Mouse (Mus musculus): ENCODE measurements around the gene Abcb11. TPM values are rescaled to one million over a fixed set of nuclear protein-coding genes. Genes with fewer than 3 reads are reported as not detected.
"Not testable (repeated sequence)": the region's sequence is repeated elsewhere in the genome, so short reads cannot be mapped to it uniquely, and the experiment has no call there.

Gene Abcb11
- total RNA-seq (2015; ENCODE audit: low replicate concordance) = not detected in 2 replicates
- total RNA-seq (2017; ENCODE audit: low replicate concordance) = not detected in 2 replicates

DNA sequence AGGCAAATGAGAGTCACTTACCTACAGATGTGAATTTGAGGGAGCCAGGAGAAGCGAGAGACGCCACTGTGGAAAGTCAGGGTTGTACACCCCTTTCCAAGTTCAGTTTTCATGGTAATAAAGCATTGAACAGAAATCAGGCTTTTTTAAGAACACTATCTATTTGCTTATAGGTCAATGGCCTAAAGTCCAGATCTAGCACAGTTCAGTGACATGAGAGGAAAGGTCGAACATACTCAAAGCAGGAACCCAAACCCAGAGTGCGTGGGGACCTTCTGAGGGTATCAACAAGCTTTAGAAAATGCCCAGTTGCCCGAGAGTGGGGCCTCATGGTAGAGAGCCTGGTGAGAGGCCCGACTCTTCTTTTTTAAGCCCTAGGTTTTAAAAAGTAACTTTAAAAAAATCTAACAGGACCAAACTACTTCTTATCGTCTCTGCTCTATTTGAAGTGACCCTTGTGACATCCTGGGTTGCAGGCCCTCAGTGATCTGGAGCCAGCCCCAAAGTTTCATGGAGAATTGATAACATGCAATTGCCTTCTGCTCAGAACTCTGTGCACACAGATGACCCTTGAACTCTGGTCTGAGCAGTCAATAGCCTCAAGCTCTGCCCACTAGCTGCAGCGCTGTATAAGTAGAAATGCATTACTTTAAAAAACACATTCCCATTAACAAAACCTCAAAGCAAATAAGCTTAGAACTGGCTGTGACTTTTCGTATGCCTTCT lies at the start of gene Abcb11:
Gene Abcb11 (minus strand): TSS at position 121 of the 726 bp plus-strand sequence.
- ATAC-seq (replicated peaks; ENCODE audit: low FRiP score, poor library complexity, severe bottlenecking) = no peak

DNA sequence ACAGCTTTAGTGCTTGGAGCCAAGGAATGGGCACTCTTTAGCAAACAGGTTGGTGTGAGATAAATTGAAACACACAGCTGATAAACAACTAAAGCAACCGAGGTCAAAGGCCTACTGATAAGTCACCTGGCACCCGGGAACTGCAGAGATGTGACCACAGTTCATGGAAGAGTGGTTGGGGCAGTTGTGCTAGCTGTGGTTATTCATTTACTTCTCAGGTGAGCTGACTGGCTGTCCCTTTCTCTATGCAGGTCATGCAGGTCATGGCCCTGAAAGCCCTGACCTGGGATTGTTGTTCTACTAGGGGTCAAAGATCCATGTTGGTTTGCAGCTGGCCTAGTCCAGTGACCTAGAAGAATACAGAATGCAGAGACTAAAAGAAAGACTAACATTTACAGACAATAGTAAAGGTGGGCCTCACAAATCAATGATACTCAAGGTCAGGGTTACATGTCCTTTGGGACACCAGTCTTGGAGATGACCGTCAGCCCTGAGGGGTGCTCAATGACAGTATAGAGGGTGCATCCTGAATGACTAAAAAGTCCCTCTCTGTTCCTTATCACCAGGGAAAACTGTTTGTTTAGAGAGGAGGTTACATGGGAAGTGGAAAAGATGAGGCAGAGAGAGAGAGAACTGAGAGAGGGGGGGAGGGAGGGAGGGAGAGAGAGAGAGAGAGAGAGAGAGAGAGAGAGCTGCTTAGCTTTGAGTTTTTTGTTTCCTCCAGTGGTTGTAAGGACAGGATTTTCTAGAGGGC lies 43.9 kb upstream of the Abcb11 start:
- no peak for ATAC-seq (replicated peaks; ENCODE audit: low FRiP score, poor library complexity, severe bottlenecking)

DNA sequence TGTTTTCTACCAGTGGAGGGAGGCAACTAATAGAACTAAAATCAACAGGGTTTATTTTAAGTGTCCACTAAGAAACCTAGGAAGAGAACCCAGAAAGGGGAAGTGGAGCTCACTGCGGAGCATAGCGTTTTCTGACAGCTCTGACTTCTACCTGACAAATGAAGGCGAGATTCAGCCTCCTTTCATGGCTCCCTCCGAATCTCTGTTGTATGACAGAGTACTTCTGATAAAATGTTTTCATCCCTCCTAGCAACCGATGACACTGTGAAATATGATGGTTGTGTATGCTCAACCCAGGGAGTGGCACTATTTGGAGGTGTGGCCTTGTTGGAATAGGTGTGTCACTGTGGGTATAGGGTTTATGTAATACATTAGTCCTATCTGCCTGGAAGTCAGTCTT lies 40.4 kb upstream of the Abcb11 start:
- no peak for ATAC-seq (replicated peaks; ENCODE audit: low FRiP score, poor library complexity, severe bottlenecking)

DNA sequence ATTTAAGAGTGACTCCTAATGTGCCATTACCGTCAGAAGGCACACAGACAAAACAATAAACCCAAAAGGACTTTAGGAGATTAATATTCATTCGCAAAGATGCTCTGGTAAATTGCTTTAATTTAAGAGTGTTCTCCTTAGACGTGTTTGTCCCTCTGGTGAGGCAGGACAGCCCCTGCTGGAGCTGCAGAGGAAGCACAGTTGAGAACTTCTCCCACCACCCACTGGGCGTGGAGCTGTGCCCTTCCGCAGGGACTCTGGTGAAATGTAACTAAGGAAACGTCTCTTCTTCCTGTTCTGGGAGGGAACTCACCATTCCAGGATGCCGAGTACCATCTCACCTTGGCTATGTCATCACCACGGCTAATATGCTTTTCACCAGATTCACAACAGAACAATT lies 39.3 kb upstream of the Abcb11 start:
- ATAC-seq (replicated peaks; ENCODE audit: low FRiP score, poor library complexity, severe bottlenecking) = no peak

DNA sequence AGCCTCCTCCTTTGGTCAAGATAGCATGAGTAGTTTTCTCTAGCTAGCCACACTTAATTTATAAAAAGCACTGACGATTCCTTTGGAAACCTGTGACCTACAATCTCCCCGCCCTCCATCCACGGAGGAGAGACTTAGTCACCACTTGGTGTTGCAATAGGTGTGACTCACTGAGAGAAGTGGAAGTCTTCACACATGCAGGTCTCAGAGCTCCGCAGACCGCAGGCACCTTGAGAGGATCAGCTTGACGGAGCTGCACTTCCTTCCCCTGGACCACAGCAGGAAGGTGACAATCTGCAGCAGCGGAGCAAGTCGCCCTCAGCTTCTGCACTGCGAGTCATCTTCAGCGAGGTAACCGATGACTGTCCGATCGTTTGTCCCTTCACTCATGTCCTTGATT lies 37.9 kb upstream of the Abcb11 start, which contains the start of gene Dhrs9:
Gene Dhrs9 (plus strand): TSS at position 165 of the 400 bp plus-strand sequence.
- ATAC-seq (replicated peaks; ENCODE audit: low FRiP score, poor library complexity, severe bottlenecking) = no peak

DNA sequence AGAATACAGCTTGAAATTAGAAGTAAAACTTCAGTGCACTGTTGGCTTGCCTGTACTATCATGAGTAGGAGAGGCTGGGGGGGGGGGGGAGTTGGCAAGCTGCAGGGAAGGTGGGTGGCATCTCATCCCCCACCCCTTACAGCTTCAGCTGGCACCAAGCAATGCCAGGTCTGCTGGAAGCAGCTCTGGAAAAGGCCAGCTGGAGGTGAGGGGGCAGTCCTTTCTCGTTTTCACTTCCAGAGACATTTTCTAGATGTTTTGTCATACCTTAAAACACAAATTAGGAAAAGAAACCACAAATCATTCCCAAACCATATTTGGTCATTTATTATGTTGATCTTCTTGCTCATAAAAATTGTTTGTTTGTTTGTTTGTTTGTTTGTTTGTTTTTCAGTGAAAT lies 37.4 kb upstream of the Abcb11 start:
- no peak for ATAC-seq (replicated peaks; ENCODE audit: low FRiP score, poor library complexity, severe bottlenecking)

DNA sequence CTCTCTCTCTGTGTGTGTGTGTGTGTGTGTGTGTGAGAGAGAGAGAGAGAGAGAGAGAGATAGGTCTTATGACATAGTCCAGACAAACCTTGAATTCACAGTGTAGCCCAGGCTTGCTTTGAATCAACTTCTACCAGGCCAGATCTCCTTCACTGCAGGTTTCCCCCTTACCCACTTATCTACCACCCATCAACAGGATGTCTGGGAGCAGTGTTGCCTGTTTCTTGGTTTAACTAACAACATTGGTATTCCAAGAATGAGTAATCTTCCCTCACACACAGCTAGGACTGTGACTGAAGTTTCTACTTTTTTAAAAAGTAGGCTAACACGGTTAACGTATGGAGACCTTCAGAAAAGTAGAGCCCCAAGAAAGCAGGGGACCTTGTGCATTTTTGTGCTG lies 34.4 kb upstream of the Abcb11 start:
- no peak for ATAC-seq (replicated peaks; ENCODE audit: low FRiP score, poor library complexity, severe bottlenecking)

DNA sequence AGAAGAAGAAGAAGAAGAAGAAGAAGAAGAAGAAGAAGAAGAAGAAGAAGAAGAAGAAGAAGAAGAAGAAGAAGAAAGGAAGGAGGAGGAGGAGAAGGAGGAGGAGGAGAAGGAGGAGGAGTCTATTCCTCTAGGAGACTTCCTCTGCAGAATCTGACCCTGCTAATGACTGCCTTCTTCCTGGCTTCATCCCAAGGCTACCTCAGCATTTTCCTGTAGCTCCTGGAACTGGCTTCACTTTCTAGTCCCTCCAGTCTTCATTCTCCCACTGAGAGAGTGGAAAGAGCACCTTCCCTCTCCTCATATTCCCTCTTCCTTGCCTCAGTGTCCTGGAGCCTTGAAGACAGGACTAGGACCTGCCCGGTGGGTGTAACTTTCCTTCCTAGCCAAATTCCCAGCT lies 22.9 kb upstream of the Abcb11 start:
- no peak for ATAC-seq (replicated peaks; ENCODE audit: low FRiP score, poor library complexity, severe bottlenecking)

DNA sequence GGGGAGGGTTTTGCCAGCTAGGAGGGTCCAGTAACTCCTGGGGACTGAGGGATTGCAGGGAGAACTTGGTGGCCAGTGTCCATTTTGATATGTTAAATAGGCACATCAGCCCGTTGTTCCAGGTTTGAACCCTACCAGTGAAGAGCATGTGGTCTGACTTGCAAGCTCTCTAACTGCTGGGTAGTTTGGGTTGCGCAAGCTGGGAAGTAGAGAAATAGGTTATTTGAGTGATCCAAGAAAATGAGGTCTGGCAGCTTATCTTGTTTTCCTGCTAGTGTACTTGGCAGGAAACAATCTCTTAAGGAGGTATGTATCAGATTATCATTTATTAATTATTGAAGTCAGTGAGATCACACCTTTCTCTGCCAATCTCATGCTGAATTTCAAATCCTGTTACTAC lies 22.4 kb upstream of the Abcb11 start:
- no peak for ATAC-seq (replicated peaks; ENCODE audit: low FRiP score, poor library complexity, severe bottlenecking)

DNA sequence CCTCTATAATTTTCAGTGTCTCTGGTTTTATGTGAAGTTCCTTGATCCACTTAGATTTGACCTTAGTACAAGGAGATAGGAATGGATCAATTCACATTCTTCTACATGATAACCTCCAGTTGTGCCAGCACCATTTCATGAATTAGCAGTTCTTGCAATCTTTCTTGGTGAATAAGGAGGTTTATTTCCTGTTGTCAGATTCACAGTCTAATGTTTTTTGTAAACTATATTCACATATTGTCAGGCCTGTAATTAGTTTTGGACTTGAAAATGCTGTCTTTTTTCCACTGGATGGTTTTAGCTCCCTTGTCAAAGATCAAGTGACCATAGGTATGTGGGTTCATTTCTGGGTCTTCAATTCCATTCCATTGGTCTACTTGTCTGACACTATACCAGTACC lies 13.0 kb upstream of the Abcb11 start:
- peak; percentile 100 for ATAC-seq (replicated peaks; ENCODE audit: low FRiP score, poor library complexity, severe bottlenecking)

DNA sequence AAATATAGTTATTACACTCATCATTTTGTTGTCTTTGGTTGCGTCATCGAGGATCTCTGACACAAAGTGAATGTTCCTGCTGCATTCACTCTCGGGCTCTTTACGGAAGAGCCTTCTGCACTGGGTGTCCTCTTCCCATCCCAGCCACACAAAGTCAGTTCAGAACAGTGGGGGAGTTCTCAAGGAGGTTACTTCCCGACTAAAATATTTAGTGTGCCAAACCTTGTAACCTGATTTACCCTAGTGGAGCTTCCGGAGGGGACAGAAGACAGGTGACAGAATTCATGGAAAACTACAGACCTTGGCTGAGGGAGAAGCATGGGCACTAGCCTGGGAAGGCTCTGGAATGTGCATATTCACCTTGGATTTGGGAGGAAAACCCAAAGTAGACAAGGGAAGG lies 910 bp downstream of the Abcb11 start:
- ATAC-seq (replicated peaks; ENCODE audit: low FRiP score, poor library complexity, severe bottlenecking) = no peak

DNA sequence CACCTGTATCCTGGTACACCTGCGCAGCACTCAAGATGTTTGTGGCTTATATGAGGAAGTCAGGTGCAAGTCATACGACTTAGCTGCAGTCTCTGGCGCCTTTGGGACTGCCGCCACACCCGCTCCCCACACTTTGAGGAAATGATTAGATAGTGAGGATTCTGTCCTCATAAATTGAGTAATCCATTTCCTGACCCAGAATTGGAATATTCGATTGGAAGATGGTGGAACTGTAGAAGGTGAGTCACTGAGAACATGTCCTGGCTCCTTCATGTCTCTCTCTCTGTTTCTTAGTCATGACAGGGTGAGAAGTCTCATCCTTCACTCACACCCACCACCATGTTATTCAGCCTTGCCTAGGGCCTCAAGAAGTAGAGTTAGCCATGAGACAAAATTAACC lies 10.9 kb downstream of the Abcb11 start:
- ATAC-seq (replicated peaks; ENCODE audit: low FRiP score, poor library complexity, severe bottlenecking) = not testable (repeated sequence)

DNA sequence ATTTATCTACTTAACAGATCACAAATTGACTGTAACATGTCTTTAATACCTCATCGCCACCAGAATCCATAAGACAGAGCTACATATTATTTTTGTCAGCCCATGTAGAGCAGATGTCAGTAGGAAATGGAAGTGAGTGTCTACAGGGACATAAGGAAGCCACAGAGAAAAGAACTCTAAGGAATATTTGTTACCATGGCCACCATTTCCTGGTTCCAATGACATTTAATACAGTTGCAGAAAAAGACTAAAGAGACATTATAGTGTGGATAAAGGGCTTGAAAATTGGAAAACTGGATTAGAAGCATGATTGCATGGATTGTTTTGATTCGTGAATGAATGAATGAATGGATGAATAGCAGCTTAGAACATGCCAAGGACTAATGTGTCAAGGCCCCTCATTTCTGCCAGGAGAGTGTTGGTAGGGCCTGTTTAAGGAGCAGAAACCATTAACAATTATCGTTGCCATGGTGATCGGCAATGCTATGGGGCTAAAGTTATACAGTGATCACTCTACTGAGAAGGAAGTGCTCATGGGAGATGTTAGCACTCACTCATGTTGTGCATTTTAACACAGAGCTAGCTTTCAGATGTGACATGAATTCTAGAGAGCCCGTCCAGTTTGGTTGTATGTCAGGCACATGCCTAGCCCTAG lies 13.8 kb downstream of the Abcb11 start:
- no peak for ATAC-seq (replicated peaks; ENCODE audit: low FRiP score, poor library complexity, severe bottlenecking)

DNA sequence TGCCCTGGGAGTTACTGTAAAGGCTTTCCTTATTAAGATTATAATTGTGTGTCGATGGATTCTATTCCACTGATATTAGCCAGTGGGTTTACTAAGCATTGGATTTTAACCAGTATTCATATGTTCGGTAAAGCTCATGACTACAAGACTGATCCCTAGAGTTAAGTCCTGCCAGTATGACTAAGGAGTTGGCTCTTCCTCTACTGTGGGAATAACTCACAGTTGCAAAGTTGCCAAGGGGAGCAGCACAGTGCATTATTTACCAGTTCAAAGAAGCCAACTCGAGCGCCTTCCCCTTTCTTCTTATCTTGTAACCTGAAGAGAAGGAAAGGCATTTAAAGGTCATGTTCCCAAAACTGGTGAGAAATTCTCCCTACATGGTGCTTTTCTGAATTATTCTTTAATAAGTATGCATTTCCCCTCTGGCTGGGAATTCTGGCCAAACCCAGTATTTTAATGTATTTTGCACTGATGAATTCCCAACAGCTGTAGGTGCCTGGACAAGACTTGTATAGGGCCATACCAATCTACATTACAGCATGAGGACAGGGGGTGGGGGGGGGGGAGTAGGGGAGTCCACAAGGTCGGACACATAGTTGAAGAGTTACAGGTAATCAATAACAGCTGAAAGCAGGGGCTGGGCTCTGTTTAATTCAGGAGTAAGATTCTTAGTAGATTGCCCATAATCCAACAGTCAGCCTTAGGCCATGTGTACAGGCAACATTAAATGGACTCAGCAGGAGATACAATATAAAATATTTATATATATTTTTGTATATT lies 17.3 kb downstream of the Abcb11 start:
- no peak for ATAC-seq (replicated peaks; ENCODE audit: low FRiP score, poor library complexity, severe bottlenecking)

DNA sequence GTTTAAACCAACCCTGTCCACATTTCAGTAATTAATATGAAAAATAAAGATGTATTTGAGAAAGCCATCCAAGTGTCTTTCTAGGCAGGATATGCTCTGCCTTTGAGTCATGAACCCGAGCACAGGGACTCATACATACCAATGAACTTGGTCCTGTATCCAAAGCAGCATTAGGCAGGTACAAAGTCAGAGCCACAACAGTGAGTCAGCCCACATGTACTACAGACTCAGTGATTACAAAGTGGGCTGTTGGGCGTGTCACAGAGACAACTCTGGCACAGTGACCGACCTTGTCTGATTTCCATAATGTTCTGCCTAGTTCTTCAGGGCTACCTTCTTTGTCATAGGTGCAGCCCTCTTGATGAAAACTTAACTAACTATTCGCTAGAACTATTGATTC lies 19.4 kb downstream of the Abcb11 start:
- ATAC-seq (replicated peaks; ENCODE audit: low FRiP score, poor library complexity, severe bottlenecking) = no peak

DNA sequence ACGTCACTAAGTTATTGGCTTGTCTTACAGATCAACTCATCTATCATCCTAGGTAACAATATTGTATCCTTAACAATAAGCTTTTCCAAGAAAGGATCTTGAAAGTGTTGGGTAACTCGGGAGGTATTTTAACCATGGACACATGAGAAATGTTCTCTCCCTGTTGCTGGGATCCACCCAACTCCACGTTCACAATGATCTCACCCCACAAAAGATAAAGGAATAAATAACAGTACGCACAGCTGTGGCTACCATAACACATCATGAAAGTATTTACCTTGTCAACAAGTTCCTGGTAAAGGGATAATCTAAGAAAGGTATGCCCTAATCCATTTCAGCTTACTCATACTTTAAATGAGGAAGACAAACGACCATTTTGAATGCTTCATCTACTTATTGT lies 21.0 kb downstream of the Abcb11 start:
- no peak for ATAC-seq (replicated peaks; ENCODE audit: low FRiP score, poor library complexity, severe bottlenecking)

DNA sequence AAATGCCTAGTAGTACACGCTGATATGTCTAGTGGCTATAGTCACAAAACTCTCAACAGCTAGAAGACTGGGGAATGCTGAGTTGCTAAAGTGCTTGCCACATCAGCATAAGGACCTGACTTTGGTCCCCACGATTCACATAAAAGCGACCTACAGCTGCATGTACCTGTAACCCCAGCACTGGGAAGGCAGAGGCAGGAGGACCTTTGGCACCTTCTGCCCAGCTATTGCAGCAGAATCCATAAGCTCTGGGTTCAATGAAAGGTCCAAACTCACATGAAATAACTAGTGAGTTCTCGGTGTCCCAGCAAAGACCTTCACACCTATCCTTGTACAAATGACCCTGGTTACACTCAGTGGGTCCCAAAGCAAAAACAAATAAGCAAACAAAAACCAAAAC lies 31.1 kb downstream of the Abcb11 start:
- ATAC-seq (replicated peaks; ENCODE audit: low FRiP score, poor library complexity, severe bottlenecking) = no peak

DNA sequence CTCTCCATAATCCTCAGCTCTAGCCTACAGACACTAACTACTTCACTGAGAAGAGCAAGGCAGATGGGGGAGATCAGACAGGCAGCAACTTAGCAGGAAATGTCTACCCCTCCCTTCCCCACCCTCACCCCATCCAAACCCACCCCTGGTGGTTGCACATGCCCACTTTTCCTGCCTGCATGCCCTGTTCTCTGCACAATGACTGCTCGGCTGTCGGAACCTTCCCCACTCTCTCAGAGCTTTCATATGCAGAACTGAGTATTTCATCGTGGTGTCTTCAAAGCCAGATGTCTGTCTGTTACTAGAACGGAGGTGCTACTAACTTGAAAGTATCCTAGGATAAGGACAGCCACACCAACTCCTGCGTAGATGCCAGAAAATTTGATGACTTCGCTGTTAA lies 34.3 kb downstream of the Abcb11 start:
- no peak for ATAC-seq (replicated peaks; ENCODE audit: low FRiP score, poor library complexity, severe bottlenecking)

DNA sequence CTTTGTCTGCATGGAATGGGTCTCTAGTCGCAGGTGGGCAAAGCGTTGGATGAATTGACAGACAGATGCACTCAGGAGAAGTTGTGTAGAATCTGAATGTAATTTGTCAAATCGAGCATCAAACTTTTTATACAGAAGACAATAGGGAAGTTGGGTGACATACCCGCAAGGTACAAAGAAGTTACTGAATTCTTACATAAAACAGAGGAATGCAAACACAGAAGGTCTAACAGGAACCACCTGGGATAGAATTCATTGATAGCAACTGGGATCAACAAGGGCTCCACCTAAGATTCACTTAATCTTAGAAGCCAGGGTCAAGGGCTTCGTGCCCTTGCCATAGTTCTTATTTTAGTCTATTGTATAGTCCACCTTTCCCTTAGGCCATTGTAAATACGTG lies 41.8 kb downstream of the Abcb11 start:
- ATAC-seq (replicated peaks; ENCODE audit: low FRiP score, poor library complexity, severe bottlenecking) = not testable (repeated sequence)

DNA sequence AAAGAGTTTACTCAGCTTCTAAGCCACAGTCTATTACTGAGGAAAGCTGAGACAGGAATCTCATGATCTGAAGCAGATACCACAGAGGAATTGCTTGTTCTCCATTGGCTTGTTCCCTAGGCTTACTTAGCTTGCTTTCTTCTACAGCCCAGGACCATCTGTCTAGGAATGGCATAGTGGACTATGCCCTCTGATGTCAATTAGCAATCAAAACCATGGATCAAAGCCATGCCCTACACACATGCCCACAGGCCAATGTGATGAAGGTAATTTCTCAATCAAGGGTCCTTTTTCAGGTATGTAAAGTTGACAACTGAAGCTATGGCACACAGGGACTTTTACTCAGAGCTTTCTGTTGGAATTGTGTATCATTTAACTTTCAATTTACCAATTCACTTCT lies 47.9 kb downstream of the Abcb11 start:
- ATAC-seq (replicated peaks; ENCODE audit: low FRiP score, poor library complexity, severe bottlenecking) = no peak

Measured in erythroid progenitor cell, adult 5-6 weeks (primary cell).